Mouse (Mus musculus) liver, embryonic 14.5 days (tissue): ENCODE measurements at regions not wholly inside any gene's neighbourhood (a gene's known extent, or its start where the extent isn't known, plus 50 kb on each side); places are given as distances from the start of the nearest gene placed in this dataset.

Experiments used
- CTCF ChIP-seq: IDR thresholded peaks from 2 replicates; pipeline ENCODE4 v1.5.1; 2016; ENCODE audit warnings: antibody characterized with exemption, low read depth, control low read depth
- EP300 ChIP-seq: IDR thresholded peaks from 2 replicates; pipeline ENCODE4 v1.6.1; 2016; ENCODE audit warnings: antibody characterized with exemption, low read depth

- no peak for TF ChIP-seq EP300
- peak; percentile 85 for TF ChIP-seq CTCF
Observed at GRCm38 (mm10) chr17:45251034-45251730, 182.4 kb downstream of the Cdc5l start.
